Mouse (Mus musculus): ENCODE measurements around the gene Olfr1254. TPM values are rescaled to one million over a fixed set of nuclear protein-coding genes. Genes with fewer than 3 reads are reported as not detected.

Olfr1254 gene
- total and polyA plus RNA-seq, 3 experiments: not detected

DNA sequence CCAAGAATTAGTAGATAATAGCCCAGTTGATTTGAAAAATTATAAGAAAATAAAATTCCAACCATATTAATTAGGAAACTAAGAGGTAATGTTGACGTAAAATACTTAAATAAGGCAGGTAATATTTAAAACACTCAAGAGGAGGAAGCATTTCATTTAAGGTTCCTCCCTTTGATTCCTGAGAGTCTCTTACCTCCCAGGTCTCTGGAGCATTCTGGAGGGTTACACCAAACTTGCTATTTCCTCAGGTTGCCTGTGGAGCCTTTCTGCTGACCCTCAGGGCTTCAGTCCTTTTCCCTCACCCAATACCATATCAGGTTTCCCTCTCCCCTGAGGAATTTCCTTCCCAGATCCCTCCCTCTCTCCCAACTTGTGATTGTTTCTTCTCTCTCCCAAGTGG is 36.4 kb downstream of the Olfr1254 start, which contains the start of gene Olfr1253:
Gene Olfr1253 (minus strand): TSS at position 101 of the 400 bp plus-strand sequence.
- Histone ChIP-seq H3K4me3 (replicated peaks in 1 of 3; ENCODE audit: low read depth in 2 of 3, low read length in 2 of 3, poor library complexity in 1 of 3) (no peak within 1 kb of the TSS), H3K27me3 (replicated peaks) (no peaks in the 10 kb centered on the region), H3K27ac (ENCODE audit: insufficient read depth, low read depth) (no peak within 1 kb of the TSS), H3K36me3 (replicated peaks in 1 of 2; ENCODE audit: control insufficient read depth in 1 of 2, insufficient read depth in 1 of 2, low read length in 1 of 2) (no peaks in the 10 kb centered on the region), H3K9ac (ENCODE audit: insufficient read depth, low read depth) (no peak within 1 kb of the TSS), H3K79me2 (replicated peaks; ENCODE audit: control insufficient read depth, extremely low read depth, insufficient read depth, poor library complexity, severe bottlenecking) (no peaks in the 10 kb centered on the region), H3K4me1 (ENCODE audit: control insufficient read depth in 1 of 2, insufficient read depth in 2 of 2) (no peaks in the 10 kb centered on the region), H3K4me2 (ENCODE audit: insufficient read depth, low read depth, poor library complexity, severe bottlenecking) (no peak within 1 kb of the TSS), H3K9me3 (replicated peaks; ENCODE audit: low read length) (peaks cover 4% of the 10 kb centered on the region)
- dilution Hi-C loops (cut with MboI; ENCODE audit: extremely low pct_ligation_motif_present, extremely low pct_unique_long_range_greater_than_20kb, low sequenced_read_pairs) (no loop called here), in situ Hi-C loops (cut with MboI; ENCODE audit: low pct_ligation_motif_present, low pct_unique_long_range_greater_than_20kb, low sequenced_read_pairs) (no loop called here)
- no peak for DNase-seq (ENCODE audit: extremely low read depth)
- TF ChIP-seq USF1 (IDR thresholded peaks at IDR 0.05; ENCODE audit: low read depth, low read length): no peak
- no peak for TF ChIP-seq UBTF (IDR thresholded peaks at IDR 0.05; ENCODE audit: low read depth, low read length)
- no peak for TF ChIP-seq MXI1 (IDR thresholded peaks at IDR 0.05; ENCODE audit: low read depth, low read length)
- no peak for TF ChIP-seq SIN3A (IDR thresholded peaks at IDR 0.05; ENCODE audit: low read length)
- no peak for TF ChIP-seq E2F4 (IDR thresholded peaks at IDR 0.05; ENCODE audit: insufficient replicate concordance, low read depth, low read length)
- no peak for TF ChIP-seq MYC (IDR thresholded peaks at IDR 0.05; ENCODE audit: low read depth, low read length)
- TF ChIP-seq USF2 (conservative IDR thresholded peaks at IDR 0.05; ENCODE audit: low read depth, low read length): no peak
- no peak for TF ChIP-seq CHD1 (IDR thresholded peaks at IDR 0.05; ENCODE audit: low read depth, low read length)
- no peak for TF ChIP-seq RCOR1 (conservative IDR thresholded peaks at IDR 0.05; ENCODE audit: low read depth, low read length)
- TF ChIP-seq CHD2 (IDR thresholded peaks at IDR 0.05; ENCODE audit: low read length): no peak
- TF ChIP-seq CTCF (conservative IDR thresholded peaks at IDR 0.05 in 1 of 2, IDR thresholded peaks at IDR 0.05 in 1 of 2; ENCODE audit: low read depth in 2 of 2, low read length in 2 of 2): no peak
- no peak for TF ChIP-seq GABPA (IDR thresholded peaks at IDR 0.05; ENCODE audit: insufficient replicate concordance, low read depth, low read length)

Other genes with a start within 250 kb of the Olfr1254 start
Only the 20 nearest of the 21 such genes appear.
- gene Olfr1245, start 215.2 kb downstream of the Olfr1254 start, total RNA-seq (2012; rRNA removed): not detected in 2 replicates
- not detected in 2 replicates for gene Olfr1245, start 215.2 kb downstream of the Olfr1254 start, total RNA-seq (2014; rRNA removed)
- gene Olfr1245, start 215.2 kb downstream of the Olfr1254 start, polyA plus RNA-seq (2012; ENCODE audit: insufficient read length, low read depth): not detected in 2 replicates
- not detected in 2 replicates for gene Olfr1246, start 200.5 kb downstream of the Olfr1254 start, total RNA-seq (2012; rRNA removed)
- gene Olfr1246, start 200.5 kb downstream of the Olfr1254 start, total RNA-seq (2014; rRNA removed): not detected in 2 replicates
- not detected in 2 replicates for gene Olfr1246, start 200.5 kb downstream of the Olfr1254 start, polyA plus RNA-seq (2012; ENCODE audit: insufficient read length, low read depth)
- not detected in 2 replicates for gene Olfr1247, start 179.5 kb downstream of the Olfr1254 start, total RNA-seq (2012; rRNA removed)
- gene Olfr1247, start 179.5 kb downstream of the Olfr1254 start, total RNA-seq (2014; rRNA removed): not detected in 2 replicates
- gene Olfr1247, start 179.5 kb downstream of the Olfr1254 start, polyA plus RNA-seq (2012; ENCODE audit: insufficient read length, low read depth): not detected in 2 replicates
- gene Olfr1248, start 175.4 kb downstream of the Olfr1254 start, total RNA-seq (2012; rRNA removed): not detected in 2 replicates
- not detected in 2 replicates for gene Olfr1248, start 175.4 kb downstream of the Olfr1254 start, total RNA-seq (2014; rRNA removed)
- gene Olfr1248, start 175.4 kb downstream of the Olfr1254 start, polyA plus RNA-seq (2012; ENCODE audit: insufficient read length, low read depth): not detected in 2 replicates
- gene Olfr1249, start 158.6 kb downstream of the Olfr1254 start, total RNA-seq (2012; rRNA removed): not detected in 2 replicates
- gene Olfr1249, start 158.6 kb downstream of the Olfr1254 start, total RNA-seq (2014; rRNA removed): not detected in 2 replicates
- gene Olfr1249, start 158.6 kb downstream of the Olfr1254 start, polyA plus RNA-seq (2012; ENCODE audit: insufficient read length, low read depth): not detected in 2 replicates
- 0.04 TPM in 1 of 2 replicates, not detected in the other for gene Olfr1250, start 132.2 kb downstream of the Olfr1254 start, total RNA-seq (2012; rRNA removed)
- gene Olfr1250, start 132.2 kb downstream of the Olfr1254 start, total RNA-seq (2014; rRNA removed): not detected in 2 replicates
- gene Olfr1250, start 132.2 kb downstream of the Olfr1254 start, polyA plus RNA-seq (2012; ENCODE audit: insufficient read length, low read depth): not detected in 2 replicates
- not detected in 2 replicates for gene Olfr1251, start 121.7 kb downstream of the Olfr1254 start, total RNA-seq (2012; rRNA removed)
- gene Olfr1251, start 121.7 kb downstream of the Olfr1254 start, total RNA-seq (2014; rRNA removed): not detected in 2 replicates
- not detected in 2 replicates for gene Olfr1251, start 121.7 kb downstream of the Olfr1254 start, polyA plus RNA-seq (2012; ENCODE audit: insufficient read length, low read depth)
- gene Olfr1252, start 68.6 kb downstream of the Olfr1254 start, total RNA-seq (2012; rRNA removed): not detected in 2 replicates
- not detected in 2 replicates for gene Olfr1252, start 68.6 kb downstream of the Olfr1254 start, total RNA-seq (2014; rRNA removed)
- not detected in 2 replicates for gene Olfr1252, start 68.6 kb downstream of the Olfr1254 start, polyA plus RNA-seq (2012; ENCODE audit: insufficient read length, low read depth)
- gene Olfr1253, start 36.5 kb downstream of the Olfr1254 start, total RNA-seq (2012; rRNA removed): not detected in 2 replicates
- gene Olfr1253, start 36.5 kb downstream of the Olfr1254 start, total RNA-seq (2014; rRNA removed): not detected in 2 replicates
- gene Olfr1253, start 36.5 kb downstream of the Olfr1254 start, polyA plus RNA-seq (2012; ENCODE audit: insufficient read length, low read depth): not detected in 2 replicates
- gene Olfr1255, start 18.4 kb upstream of the Olfr1254 start, total RNA-seq (2012; rRNA removed): not detected in 2 replicates
- gene Olfr1255, start 18.4 kb upstream of the Olfr1254 start, total RNA-seq (2014; rRNA removed): not detected in 2 replicates
- not detected in 2 replicates for gene Olfr1255, start 18.4 kb upstream of the Olfr1254 start, polyA plus RNA-seq (2012; ENCODE audit: insufficient read length, low read depth)
- not detected in 2 replicates for gene Olfr1256, start 47.9 kb upstream of the Olfr1254 start, total RNA-seq (2012; rRNA removed)
- gene Olfr1256, start 47.9 kb upstream of the Olfr1254 start, total RNA-seq (2014; rRNA removed): not detected in 2 replicates
- not detected in 2 replicates for gene Olfr1256, start 47.9 kb upstream of the Olfr1254 start, polyA plus RNA-seq (2012; ENCODE audit: insufficient read length, low read depth)
- gene Olfr48, start 54.6 kb upstream of the Olfr1254 start, total RNA-seq (2012; rRNA removed): not detected in 2 replicates
- not detected in 2 replicates for gene Olfr48, start 54.6 kb upstream of the Olfr1254 start, total RNA-seq (2014; rRNA removed)
- gene Olfr48, start 54.6 kb upstream of the Olfr1254 start, polyA plus RNA-seq (2012; ENCODE audit: insufficient read length, low read depth): not detected in 2 replicates
- not detected in 2 replicates for gene Olfr1257, start 84.8 kb upstream of the Olfr1254 start, total RNA-seq (2012; rRNA removed)
- not detected in 2 replicates for gene Olfr1257, start 84.8 kb upstream of the Olfr1254 start, total RNA-seq (2014; rRNA removed)
- not detected in 2 replicates for gene Olfr1257, start 84.8 kb upstream of the Olfr1254 start, polyA plus RNA-seq (2012; ENCODE audit: insufficient read length, low read depth)
- not detected in 2 replicates for gene Olfr1258, start 133.7 kb upstream of the Olfr1254 start, total RNA-seq (2012; rRNA removed)
- gene Olfr1258, start 133.7 kb upstream of the Olfr1254 start, total RNA-seq (2014; rRNA removed): not detected in 2 replicates
- not detected in 2 replicates for gene Olfr1258, start 133.7 kb upstream of the Olfr1254 start, polyA plus RNA-seq (2012; ENCODE audit: insufficient read length, low read depth)
- 0.21 and 0.34 TPM in 2 replicates for gene Olfr1259, start 155.0 kb upstream of the Olfr1254 start, total RNA-seq (2012; rRNA removed)
- not detected in 2 replicates for gene Olfr1259, start 155.0 kb upstream of the Olfr1254 start, total RNA-seq (2014; rRNA removed)
- not detected in 2 replicates for gene Olfr1259, start 155.0 kb upstream of the Olfr1254 start, polyA plus RNA-seq (2012; ENCODE audit: insufficient read length, low read depth)
- gene Olfr1260, start 180.7 kb upstream of the Olfr1254 start, total RNA-seq (2012; rRNA removed): not detected in 2 replicates
- gene Olfr1260, start 180.7 kb upstream of the Olfr1254 start, total RNA-seq (2014; rRNA removed): not detected in 2 replicates
- gene Olfr1260, start 180.7 kb upstream of the Olfr1254 start, polyA plus RNA-seq (2012; ENCODE audit: insufficient read length, low read depth): not detected in 2 replicates
- not detected in 2 replicates for gene Olfr1261, start 197.6 kb upstream of the Olfr1254 start, total RNA-seq (2012; rRNA removed)
- gene Olfr1261, start 197.6 kb upstream of the Olfr1254 start, total RNA-seq (2014; rRNA removed): not detected in 2 replicates
- not detected in 2 replicates for gene Olfr1261, start 197.6 kb upstream of the Olfr1254 start, polyA plus RNA-seq (2012; ENCODE audit: insufficient read length, low read depth)
- gene Olfr1262, start 206.5 kb upstream of the Olfr1254 start, total RNA-seq (2012; rRNA removed): not detected in 2 replicates
- gene Olfr1262, start 206.5 kb upstream of the Olfr1254 start, total RNA-seq (2014; rRNA removed): not detected in 2 replicates
- gene Olfr1262, start 206.5 kb upstream of the Olfr1254 start, polyA plus RNA-seq (2012; ENCODE audit: insufficient read length, low read depth): not detected in 2 replicates
- gene Olfr1263, start 218.5 kb upstream of the Olfr1254 start, total RNA-seq (2012; rRNA removed): not detected in 2 replicates
- not detected in 2 replicates for gene Olfr1263, start 218.5 kb upstream of the Olfr1254 start, total RNA-seq (2014; rRNA removed)
- not detected in 2 replicates for gene Olfr1263, start 218.5 kb upstream of the Olfr1254 start, polyA plus RNA-seq (2012; ENCODE audit: insufficient read length, low read depth)
- not detected in 2 replicates for gene Olfr1264, start 232.0 kb upstream of the Olfr1254 start, total RNA-seq (2012; rRNA removed)
- gene Olfr1264, start 232.0 kb upstream of the Olfr1254 start, total RNA-seq (2014; rRNA removed): not detected in 2 replicates
- gene Olfr1264, start 232.0 kb upstream of the Olfr1254 start, polyA plus RNA-seq (2012; ENCODE audit: insufficient read length, low read depth): not detected in 2 replicates

All from CH12.LX (cell line).